10 mouse cellular contexts compared by ENCODE assay signal in genomic region chr6:83438584-83438983, GRCm38 (mm10). TPM values are rescaled to one million over a fixed set of nuclear protein-coding genes. Genes with fewer than 3 reads are reported as not detected.
DNase-seq lines count a peak whose midpoint lies in the region; ATAC-seq and TF ChIP-seq lines count a peak whose summit lies in the region.
"Had no signal": no experiment of that assay in that cellular context is flagged by ENCODE, and none has a peak within 500 bp of the region (broad histone marks: within the 10 kb centered on the region; RNA-seq: fewer than 3 reads in every experiment).

No protein-coding gene starts in this region.

- no peak overlapping the region for H3K27ac ChIP-seq in heart, embryonic 11.5 days (ENCODE audit: low read depth, low read length)
- no peak overlapping the region; the same call in 1 of the 2 replicates for H3K27ac ChIP-seq in heart, adult 2 months
- no peak overlapping the region for H3K27ac ChIP-seq in neural tube, embryonic 12.5 days
- no peak overlapping the region for H3K27ac ChIP-seq in hindbrain, postnatal 0 days
- H3K27ac ChIP-seq in stomach, postnatal 0 days (replicated peaks), result peak overlapping the region; percentile 20; the same call in 1 of the 2 replicates
- H3K27ac ChIP-seq: liver, embryonic 14.5 days had no signal

- WGBS in heart, embryonic 11.5 days (ENCODE audit: insufficient replicate concordance), result 87% methylated on average over 3 of the region's 3 CpGs
- WGBS in heart, adult 2 months, result 59% methylated on average over 3 of the region's 3 CpGs
- 86% methylated on average over 3 of the region's 3 CpGs for WGBS in neural tube, embryonic 12.5 days
- WGBS in hindbrain, postnatal 0 days, result 54% methylated on average over 3 of the region's 3 CpGs
- WGBS in stomach, postnatal 0 days, result 58% methylated on average over 3 of the region's 3 CpGs

- no peak for TF ChIP-seq CTCF in heart, adult 2 months (IDR thresholded peaks at IDR 0.05)
- TF ChIP-seq CTCF in hindbrain, postnatal 0 days (IDR thresholded peaks at IDR 0.05; ENCODE audit: low read depth), result no peak
- TF ChIP-seq CTCF in stomach, postnatal 0 days (IDR thresholded peaks at IDR 0.05; ENCODE audit: low read depth), result no peak

- no peak for ATAC-seq in heart, embryonic 11.5 days (replicated peaks; ENCODE audit: insufficient number of reproducible peaks, low FRiP score, low TSS enrichment)
- ATAC-seq in neural tube, embryonic 12.5 days (ENCODE audit: low FRiP score, low read depth), result no peak
- ATAC-seq in hindbrain, postnatal 0 days, result no peak
- no peak for ATAC-seq in stomach, postnatal 0 days (ENCODE audit: low FRiP score, low TSS enrichment)

- H3K9ac ChIP-seq in heart, embryonic 11.5 days (ENCODE audit: low read depth, low read length), result peak overlapping the region; percentile 10; the same call in 1 of the 2 replicates
- H3K9ac ChIP-seq in heart, adult 2 months (ENCODE audit: low read depth, low read length), result no peak overlapping the region
- H3K9ac ChIP-seq in neural tube, embryonic 12.5 days, result no peak overlapping the region
- H3K9ac ChIP-seq in hindbrain, postnatal 0 days (replicated peaks; ENCODE audit: low read length), result no peak overlapping the region; the same call in 1 of the 2 replicates
- no peak overlapping the region for H3K9ac ChIP-seq in stomach, postnatal 0 days (ENCODE audit: low read length)
- H3K9ac ChIP-seq: liver, embryonic 14.5 days had no signal

- H3K4me2 ChIP-seq in heart, embryonic 11.5 days, result no peak overlapping the region
- peak overlapping the region; percentile 74 for H3K4me2 ChIP-seq in neural tube, embryonic 12.5 days (replicated peaks)
- peak overlapping the region; percentile 79 for H3K4me2 ChIP-seq in hindbrain, postnatal 0 days (ENCODE audit: low read depth, low read length)
- H3K4me2 ChIP-seq in stomach, postnatal 0 days (replicated peaks; ENCODE audit: low read depth), result peak overlapping the region; percentile 79; the same call in 1 of the 2 replicates

- TF ChIP-seq POLR2A in heart, adult 2 months (IDR thresholded peaks at IDR 0.05; ENCODE audit: insufficient read depth, low read depth, low read length), result no peak

- no peak for TF ChIP-seq EP300 in heart, adult 2 months (IDR thresholded peaks at IDR 0.05; ENCODE audit: insufficient read depth, low read depth, low read length)
- TF ChIP-seq EP300 in stomach, postnatal 0 days (optimal IDR thresholded peaks at IDR 0.05), result no peak

- DNase-seq in heart, adult 2 months, result no peak
- DNase-seq in neural tube, embryonic 10.5 days (ENCODE audit: extremely low spot score, low spot score), result no peak
- no peak for DNase-seq in hindbrain, postnatal 0 days (ENCODE audit: low spot score)
- DNase-seq in stomach, postnatal 0 days (ENCODE audit: low spot score), result no peak
- no peak for DNase-seq in thymus, adult 18-20 months
- DNase-seq in left cerebral cortex, postnatal 10 days (ENCODE audit: extremely low spot score in 1 of 2, low spot score in 2 of 2), result no peak
- DNase-seq: gastrocnemius, postnatal 10 days had no signal

- H3K4me3 ChIP-seq in heart, embryonic 11.5 days (ENCODE audit: low read depth, low read length), result no peak overlapping the region
- H3K4me3 ChIP-seq in heart, adult 2 months, result no peak overlapping the region
- no peak overlapping the region for H3K4me3 ChIP-seq in neural tube, embryonic 12.5 days
- peak overlapping the region; percentile 68; the same call in 1 of the 2 replicates for H3K4me3 ChIP-seq in hindbrain, postnatal 0 days (ENCODE audit: low read length)
- no peak overlapping the region for H3K4me3 ChIP-seq in stomach, postnatal 0 days (ENCODE audit: low read depth, low read length)

- H3K27me3 ChIP-seq in heart, embryonic 11.5 days (ENCODE audit: control insufficient read depth, insufficient read depth, low read length), result no peaks in the 10 kb centered on the region
- no peaks in the 10 kb centered on the region for H3K27me3 ChIP-seq in heart, adult 2 months (ENCODE audit: control insufficient read depth, insufficient read depth, low read length)
- H3K27me3 ChIP-seq in neural tube, embryonic 12.5 days (replicated peaks), result no peaks in the 10 kb centered on the region
- no peaks in the 10 kb centered on the region for H3K27me3 ChIP-seq in hindbrain, postnatal 0 days (ENCODE audit: insufficient read depth, low read length)
- H3K27me3 ChIP-seq in stomach, postnatal 0 days (ENCODE audit: control insufficient read depth, insufficient read depth, low read length), result no peaks in the 10 kb centered on the region

- peaks cover 6% of the 10 kb centered on the region for H3K79me2 ChIP-seq in heart, adult 2 months (replicated peaks; ENCODE audit: control insufficient read depth, insufficient read depth, low read length)

- no peaks in the 10 kb centered on the region for H3K36me3 ChIP-seq in heart, embryonic 11.5 days (ENCODE audit: control insufficient read depth, insufficient read depth, low read length)
- peaks cover 12% of the 10 kb centered on the region for H3K36me3 ChIP-seq in heart, adult 2 months (ENCODE audit: control insufficient read depth, insufficient read depth, low read length)
- H3K36me3 ChIP-seq in neural tube, embryonic 12.5 days, result peaks cover 20% of the 10 kb centered on the region; the same call in 1 of the 2 replicates
- no peaks in the 10 kb centered on the region for H3K36me3 ChIP-seq in hindbrain, postnatal 0 days (ENCODE audit: insufficient read depth, low read length)
- H3K36me3 ChIP-seq in stomach, postnatal 0 days (ENCODE audit: control insufficient read depth, insufficient read depth, low read length), result no peaks in the 10 kb centered on the region; the same call in 1 of the 2 replicates

- peaks cover 51% of the 10 kb centered on the region for H3K4me1 ChIP-seq in heart, embryonic 11.5 days (ENCODE audit: control insufficient read depth, insufficient read depth, low read length)
- H3K4me1 ChIP-seq in heart, adult 2 months (ENCODE audit: control insufficient read depth, insufficient read depth, low read length), result peaks cover 31% of the 10 kb centered on the region
- H3K4me1 ChIP-seq in neural tube, embryonic 12.5 days, result peaks cover 74% of the 10 kb centered on the region
- peaks cover 45% of the 10 kb centered on the region for H3K4me1 ChIP-seq in hindbrain, postnatal 0 days (ENCODE audit: insufficient read depth, low read length)
- peaks cover 32% of the 10 kb centered on the region for H3K4me1 ChIP-seq in stomach, postnatal 0 days (replicated peaks; ENCODE audit: control insufficient read depth, insufficient read depth)

- intact Hi-C loops in heart, adult 2 months (cut with DNase I), result loop anchor here (2.0 kb wide), 1 partner anchor 22 kb away; no protein-coding TSS in a partner anchor
- intact Hi-C loops in left cerebral cortex, postnatal 10 days (cut with DNase I), result no loop called here

- H3K9me3 ChIP-seq in heart, embryonic 11.5 days (replicated peaks; ENCODE audit: control insufficient read depth, low read length), result no peaks in the 10 kb centered on the region
- no peaks in the 10 kb centered on the region for H3K9me3 ChIP-seq in neural tube, embryonic 12.5 days
- H3K9me3 ChIP-seq in hindbrain, postnatal 0 days (ENCODE audit: low read length), result no peaks in the 10 kb centered on the region
- H3K9me3 ChIP-seq in stomach, postnatal 0 days (ENCODE audit: control insufficient read depth, low read length), result no peaks in the 10 kb centered on the region

RNA-seq across cellular contexts. Expression of gene Tet3, which starts 20.3 kb away (rescaled TPM):
- 25.0 and 30.3 TPM in 2 replicates for polyA plus RNA-seq in heart, embryonic 11.5 days (2014; fragmentation: Nextera tagmentation; extraction: Ambion mirVana)
- 10 to 100 TPM; 13.7 to 23.6 TPM for total RNA-seq in heart, adult 2 months (2021)
- polyA plus RNA-seq in heart, adult 2 months (2012; rRNA removed), result 6.2 and 7.6 TPM in 2 replicates
- polyA plus RNA-seq in neural tube, embryonic 12.5 days (2016; fragmentation: Nextera tagmentation; extraction: Ambion mirVana), result 59.8 and 64.5 TPM in 2 replicates
- 30.8 and 34.8 TPM in 2 replicates for total RNA-seq in hindbrain, postnatal 0 days (2014; rRNA removed)
- polyA plus RNA-seq in hindbrain, postnatal 0 days (2015; fragmentation: Nextera tagmentation; extraction: Ambion mirVana), result 38.0 and 41.9 TPM in 2 replicates
- polyA plus RNA-seq in stomach, postnatal 0 days (2015; fragmentation: Nextera tagmentation; extraction: Ambion mirVana), result 21.4 and 22.7 TPM in 2 replicates
- total RNA-seq in left cerebral cortex, postnatal 10 days (2021), result 100 to 1,000 TPM; 105 to 114 TPM
